Mouse (Mus musculus): ENCODE results near the gene Cryzl2.

GRCm38 (mm10) chr1:157458421-157459208 is at the start of gene Cryzl2:
- TF ChIP-seq EP300 (IDR thresholded peaks at IDR 0.05; ENCODE audit: low read depth) (no peak), CTCF (IDR thresholded peaks at IDR 0.05; ENCODE audit: low read depth) (peak; percentile 91)

Measured in liver, postnatal 0 days (tissue).